Mouse (Mus musculus) WW6 (cell line): ENCODE results near the gene Gm20683.
A peak's percentile ranks its signal among the peaks of the same experiment; 100 is the strongest.

Experiments used
- DNase-seq: peaks from one replicate; pipeline ENCODE4 v3.0.0-alpha.2; 2013; ENCODE audit warnings: low read depth, low spot score

The Gm20683 gene

DNA sequence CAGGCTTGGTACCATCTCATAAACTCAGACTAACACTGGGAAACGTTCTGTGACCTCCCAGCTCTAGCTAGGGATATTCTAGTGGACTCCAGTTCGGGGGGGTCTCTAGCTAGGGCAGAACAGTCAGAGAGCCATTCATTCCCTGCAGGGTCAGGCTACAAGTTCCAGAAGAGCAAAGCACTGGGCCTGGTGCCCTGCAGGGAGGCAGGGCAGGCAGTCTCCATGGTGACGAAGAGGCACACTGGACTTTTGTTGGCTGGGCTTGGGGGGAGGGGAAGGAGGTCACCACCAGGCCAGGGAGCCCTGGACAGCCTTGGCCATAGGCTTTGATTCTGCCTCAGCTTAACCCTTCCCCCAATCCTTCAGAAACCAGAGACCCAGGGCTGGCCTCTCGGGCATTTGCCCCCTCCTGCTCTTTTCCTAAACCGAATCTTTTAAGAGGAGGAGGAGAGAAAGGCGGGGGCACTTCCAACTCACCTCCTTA lies 45.9 kb downstream of the Gm20683 start, which contains the start of gene AC134908.4:
Gene AC134908.4 (minus strand): TSS at position 51 of the 484 bp plus-strand sequence.
- no peak for DNase-seq

DNA sequence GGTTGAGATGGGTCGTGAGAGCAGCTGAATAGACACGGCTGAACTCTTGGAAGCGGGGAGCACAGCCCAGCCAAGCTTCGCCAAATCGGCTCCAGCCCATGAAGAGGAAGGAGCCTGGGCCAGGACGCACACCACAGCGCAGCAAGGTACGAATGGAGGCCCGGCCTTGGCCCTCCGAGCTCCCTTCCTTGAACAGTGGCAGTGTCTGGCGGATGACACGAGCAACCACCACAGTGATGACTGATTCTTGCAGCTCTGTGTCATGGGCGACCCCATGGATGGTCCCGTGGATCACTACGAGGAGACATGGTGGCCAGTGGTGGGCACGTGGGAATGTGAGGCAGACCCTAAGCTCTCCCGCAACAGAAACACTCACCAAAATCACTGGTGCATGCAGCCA lies 46.6 kb downstream of the Gm20683 start:
- DNase-seq = no peak

GRCm38 (mm10) chr17:25794197-25794596 lies 47.4 kb downstream of the Gm20683 start:
- DNase-seq = no peak

- DNase-seq = no peak
Measured at GRCm38 (mm10) chr17:25792615-25793014, 48.9 kb downstream of the Gm20683 start, which contains the start of gene Fam173a. Fam173a (minus strand) TSS chr17:25792901.

- DNase-seq = no peak
Measured at GRCm38 (mm10) chr17:25791843-25792527, 49.6 kb downstream of the Gm20683 start.

GRCm38 (mm10) chr17:25791320-25791842 lies 50.2 kb downstream of the Gm20683 start:
- no peak for DNase-seq

DNA sequence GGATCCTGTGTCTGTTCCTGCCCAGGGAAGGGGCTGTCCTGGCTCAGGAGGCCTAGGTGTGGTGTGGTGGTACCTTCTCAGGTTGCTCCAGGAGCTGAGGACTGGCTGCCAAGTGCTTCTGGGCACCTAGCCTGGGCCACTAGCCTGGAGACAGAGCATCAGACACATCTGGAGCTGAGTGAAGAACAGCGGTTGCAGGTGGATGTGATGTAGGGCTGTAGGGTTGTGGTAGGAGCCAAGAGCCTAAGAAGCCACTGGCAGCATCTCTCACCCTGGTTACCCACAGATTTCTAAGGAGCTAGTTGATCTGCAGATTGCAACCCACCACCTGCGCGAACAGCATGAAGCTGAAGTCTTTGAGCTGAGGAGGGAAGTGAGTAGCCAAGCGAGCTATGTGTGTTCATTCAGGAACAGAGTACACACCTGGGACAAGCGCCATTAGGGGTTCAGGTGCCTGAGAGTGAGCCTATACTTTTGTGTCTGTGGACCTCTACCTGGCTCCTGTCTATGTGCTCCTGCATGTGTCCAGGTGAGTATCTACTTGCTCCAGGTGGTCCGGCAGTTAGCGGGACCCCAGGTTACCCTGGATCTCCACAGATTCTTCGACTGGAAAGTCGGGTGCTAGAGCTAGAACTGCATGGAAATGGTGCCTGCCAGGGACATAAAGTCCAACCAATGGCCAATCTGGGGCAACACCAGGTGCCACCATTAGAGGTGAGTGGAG lies 54.6 kb downstream of the Gm20683 start:
- no peak for DNase-seq

GRCm38 (mm10) chr17:25786280-25786679 lies 55.3 kb downstream of the Gm20683 start, which contains the start of gene Ccdc78:
Ccdc78 (plus strand) TSS chr17:25786580.
- no peak for DNase-seq

DNA sequence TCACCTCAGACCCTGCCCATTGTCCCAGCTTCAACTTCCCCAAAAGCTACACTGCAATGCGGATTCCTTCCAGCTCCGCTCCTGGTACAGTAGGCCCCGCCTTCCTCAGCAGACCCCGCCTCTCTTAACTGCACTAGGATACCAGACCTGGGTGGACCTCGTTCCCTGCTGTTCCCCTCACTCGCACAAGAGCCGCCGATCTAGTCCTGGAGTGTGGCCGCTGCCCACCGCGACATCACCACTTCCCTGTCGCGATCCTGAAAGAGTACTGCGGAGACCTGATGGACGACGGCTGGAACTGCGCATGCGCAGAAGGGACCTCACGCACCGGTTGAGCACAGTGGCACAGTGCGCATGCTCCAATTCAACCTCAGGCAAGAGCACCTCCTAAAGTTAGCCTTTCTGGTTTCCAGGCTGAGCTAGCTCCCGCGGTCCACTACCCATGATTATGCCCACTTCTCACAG lies 56.2 kb downstream of the Gm20683 start, which contains the start of gene Haghl:
Gene Haghl (minus strand): TSS at position 393 of the 465 bp plus-strand sequence.
- peak; percentile 90 for DNase-seq
